Mouse (Mus musculus): ENCODE measurements around the gene Spata33. TPM values are rescaled to one million over a fixed set of nuclear protein-coding genes. Genes with fewer than 3 reads are reported as not detected.

The Spata33 gene
- 1.2 and 1.4 TPM in 2 replicates for total RNA-seq (2012; rRNA removed)

DNA sequence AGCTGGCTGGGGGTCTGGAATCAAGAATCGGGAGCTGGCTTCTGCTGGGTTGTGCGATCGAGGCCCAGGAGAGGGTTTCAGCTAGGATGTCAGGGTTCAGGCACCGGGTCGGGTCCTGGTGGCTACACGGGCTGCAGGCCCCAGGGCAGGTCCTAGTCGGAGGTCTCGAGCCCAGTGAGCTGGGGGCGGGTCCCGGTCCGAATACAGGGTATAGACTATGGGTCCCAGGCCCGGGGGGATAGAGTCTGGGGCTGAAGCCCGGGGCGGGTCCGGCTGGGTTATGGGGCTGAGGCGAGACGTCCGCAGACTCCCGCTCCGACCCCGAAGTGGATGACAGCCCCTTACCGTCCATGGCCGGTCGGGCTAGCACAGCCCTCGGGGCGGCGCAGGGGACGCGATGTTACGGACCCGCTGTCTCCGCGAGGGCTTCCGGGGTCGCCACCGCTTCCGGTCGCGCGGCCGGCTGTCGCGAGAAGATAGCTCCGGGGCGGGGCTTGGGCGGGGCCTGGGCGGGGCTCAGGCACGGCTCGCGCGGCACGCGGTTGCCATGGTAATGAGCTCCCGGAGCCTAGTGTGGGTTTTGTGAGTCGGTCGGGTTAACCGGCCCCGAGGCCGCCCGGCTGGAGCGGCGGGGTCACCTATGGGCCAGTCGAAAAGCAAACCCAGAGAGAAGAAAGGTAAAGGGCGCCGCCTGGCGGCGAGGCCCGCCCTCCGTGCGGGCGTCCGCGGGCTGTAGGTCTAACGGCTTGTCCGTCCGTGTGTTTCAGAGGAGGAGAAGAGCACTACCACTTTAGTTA, at the start of gene Spata33, which contains the start of gene Chmp1a:
Spata33 (plus strand) TSS at position 512 of the 797 bp plus-strand sequence.
Chmp1a (minus strand) TSS at position 443 of the 797 bp plus-strand sequence.
- TF ChIP-seq CHD2 (IDR thresholded peaks at IDR 0.05; ENCODE audit: low read depth, low read length) (peak; percentile 93), MAFK (IDR thresholded peaks at IDR 0.05; ENCODE audit: insufficient read depth, low read depth, low read length) (no peak), ZNF384 (IDR thresholded peaks at IDR 0.05; ENCODE audit: low read depth, low read length) (no peak), HCFC1 (IDR thresholded peaks at IDR 0.05; ENCODE audit: borderline replicate concordance, insufficient read depth, low read length) (peak; percentile 15; the same call in 1 of the 2 replicates), ZC3H11A (IDR thresholded peaks at IDR 0.05; ENCODE audit: borderline replicate concordance, low read depth, low read length) (no peak)
- Histone ChIP-seq H3K4me3 (ENCODE audit: insufficient read depth in 1 of 2, low read depth in 1 of 2, low read length in 2 of 2, poor library complexity in 1 of 2, severe bottlenecking in 1 of 2) (peak within 1 kb of the TSS; percentile 83 to 95), H3K9ac (ENCODE audit: insufficient read depth, low read depth, low read length, poor library complexity, severe bottlenecking) (peak within 1 kb of the TSS; percentile 96), H3K4me1 (ENCODE audit: control insufficient read depth in 2 of 2, insufficient read depth in 2 of 2, low read length in 2 of 2, poor library complexity in 1 of 2) (peaks cover 2 to 3% of the 10 kb centered on the region in 2 experiments; a peak in 2 of 4 replicates), H3K36me3 (ENCODE audit: control insufficient read depth, insufficient read depth, low read length, poor library complexity, severe bottlenecking) (peaks cover 22% of the 10 kb centered on the region), H3K9me3 (ENCODE audit: control insufficient read depth, insufficient read depth, low read depth, low read length) (no peaks in the 10 kb centered on the region), H3K27ac (ENCODE audit: insufficient read depth, low read depth, low read length, poor library complexity, severe bottlenecking) (peak within 1 kb of the TSS; percentile 24; the same call in 1 of the 2 replicates)
- in situ Hi-C loops (cut with MboI; ENCODE audit: low sequenced_read_pairs in 2 of 2, unreplicated experiment in 2 of 2): no loop called here
- peak; percentile 91 for DNase-seq (ENCODE audit: low read depth, low spot score)

DNA sequence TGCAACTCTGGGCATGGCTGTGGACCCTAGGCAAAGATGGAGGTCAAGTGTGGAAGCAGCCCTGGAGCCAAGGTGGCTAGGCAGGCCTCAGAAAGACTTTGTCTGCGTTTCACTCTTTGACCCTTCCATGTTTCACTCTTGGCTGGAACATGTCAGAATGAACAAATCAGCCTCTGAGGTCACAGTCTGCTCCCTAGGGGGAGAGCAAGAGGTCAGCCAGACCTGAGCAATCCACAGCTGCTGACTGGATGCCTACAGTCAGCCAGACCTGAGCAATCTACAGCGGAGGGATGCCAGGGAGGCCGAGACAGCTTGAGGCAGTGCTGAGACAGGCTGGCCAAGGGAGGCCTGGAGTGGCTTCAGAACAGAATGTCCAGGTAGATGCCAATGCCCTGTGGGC, 31.2 kb upstream of the Spata33 start:
- H3K4me1 ChIP-seq (ENCODE audit: control insufficient read depth in 2 of 2, insufficient read depth in 2 of 2, low read length in 2 of 2, poor library complexity in 1 of 2): no peaks in the 10 kb centered on the region
- no peak overlapping the region for H3K27ac ChIP-seq (ENCODE audit: insufficient read depth, low read depth, low read length, poor library complexity, severe bottlenecking)
- no peak for DNase-seq (ENCODE audit: low read depth, low spot score)
- peaks cover 6% of the 10 kb centered on the region; the same call in 1 of the 2 replicates for H3K9me3 ChIP-seq (ENCODE audit: control insufficient read depth, insufficient read depth, low read depth, low read length)
- H3K9ac ChIP-seq (ENCODE audit: insufficient read depth, low read depth, low read length, poor library complexity, severe bottlenecking): no peak overlapping the region
- H3K36me3 ChIP-seq (ENCODE audit: control insufficient read depth, insufficient read depth, low read length, poor library complexity, severe bottlenecking): no peaks in the 10 kb centered on the region
- H3K4me3 ChIP-seq (ENCODE audit: insufficient read depth in 1 of 2, low read depth in 1 of 2, low read length in 2 of 2, poor library complexity in 1 of 2, severe bottlenecking in 1 of 2): no peak overlapping the region
- in situ Hi-C loops (cut with MboI; ENCODE audit: low sequenced_read_pairs in 2 of 2, unreplicated experiment in 2 of 2): no loop called here
- TF ChIP-seq ZNF384 (IDR thresholded peaks at IDR 0.05; ENCODE audit: low read depth, low read length): no peak
- TF ChIP-seq ZC3H11A (IDR thresholded peaks at IDR 0.05; ENCODE audit: borderline replicate concordance, low read depth, low read length): no peak
- TF ChIP-seq CHD2 (IDR thresholded peaks at IDR 0.05; ENCODE audit: low read depth, low read length): no peak
- no peak for TF ChIP-seq HCFC1 (IDR thresholded peaks at IDR 0.05; ENCODE audit: borderline replicate concordance, insufficient read depth, low read length)
- no peak for TF ChIP-seq MAFK (IDR thresholded peaks at IDR 0.05; ENCODE audit: insufficient read depth, low read depth, low read length)

DNA sequence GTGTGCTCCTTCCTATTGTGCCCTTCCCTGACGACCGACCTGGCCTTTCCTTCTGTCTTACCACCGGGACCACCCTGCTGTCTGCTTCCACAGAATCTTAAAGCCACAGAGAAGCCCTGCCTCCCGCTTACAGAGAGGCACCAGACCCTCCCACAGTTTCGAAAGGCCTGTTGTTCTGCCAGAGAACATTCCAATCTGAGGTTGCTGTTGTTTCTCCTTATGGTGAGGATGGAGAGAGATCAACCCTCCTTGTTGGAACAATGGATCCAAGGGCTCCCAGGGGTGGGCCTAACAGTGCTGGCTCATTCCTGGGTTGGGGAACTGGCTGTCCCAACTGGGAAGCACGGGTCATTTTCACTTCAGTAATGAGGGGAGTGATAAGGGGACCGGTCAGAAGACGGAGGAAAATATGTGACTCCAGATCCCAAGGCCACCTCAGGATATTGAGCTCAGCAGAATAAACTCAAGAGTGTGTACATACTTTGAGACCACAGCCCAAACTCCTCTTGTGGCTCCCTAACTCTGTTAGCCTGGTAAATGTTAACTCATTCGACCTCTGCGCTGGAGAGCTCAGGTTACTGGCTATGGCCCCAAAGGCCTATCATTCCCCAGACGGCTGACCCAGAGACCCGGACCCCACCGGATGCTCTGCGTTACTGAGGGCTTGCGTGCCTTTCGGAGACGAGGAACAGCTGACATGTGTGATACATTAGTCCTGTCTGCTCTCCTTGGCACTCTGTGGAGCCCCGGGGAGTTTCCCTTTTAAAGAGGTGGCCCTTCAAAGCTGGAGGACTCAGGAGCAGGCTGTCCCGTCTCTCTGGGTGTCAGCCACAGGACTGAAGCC, 26.8 kb upstream of the Spata33 start, which contains the start of gene Dpep1:
Dpep1 (plus strand) TSS at position 677 of the 844 bp plus-strand sequence.
- H3K9ac ChIP-seq (ENCODE audit: insufficient read depth, low read depth, low read length, poor library complexity, severe bottlenecking): no peak within 1 kb of the TSS
- no peak within 1 kb of the TSS for H3K4me3 ChIP-seq (ENCODE audit: insufficient read depth in 1 of 2, low read depth in 1 of 2, low read length in 2 of 2, poor library complexity in 1 of 2, severe bottlenecking in 1 of 2)
- TF ChIP-seq HCFC1 (IDR thresholded peaks at IDR 0.05; ENCODE audit: borderline replicate concordance, insufficient read depth, low read length): no peak
- no peak for TF ChIP-seq ZC3H11A (IDR thresholded peaks at IDR 0.05; ENCODE audit: borderline replicate concordance, low read depth, low read length)
- TF ChIP-seq CHD2 (IDR thresholded peaks at IDR 0.05; ENCODE audit: low read depth, low read length): no peak
- no peak for TF ChIP-seq MAFK (IDR thresholded peaks at IDR 0.05; ENCODE audit: insufficient read depth, low read depth, low read length)
- TF ChIP-seq ZNF384 (IDR thresholded peaks at IDR 0.05; ENCODE audit: low read depth, low read length): no peak
- peaks cover 0 to 8% of the 10 kb centered on the region in 2 experiments; a peak in 2 of 4 replicates for H3K4me1 ChIP-seq (ENCODE audit: control insufficient read depth in 2 of 2, insufficient read depth in 2 of 2, low read length in 2 of 2, poor library complexity in 1 of 2)
- no peaks in the 10 kb centered on the region for H3K36me3 ChIP-seq (ENCODE audit: control insufficient read depth, insufficient read depth, low read length, poor library complexity, severe bottlenecking)
- H3K27ac ChIP-seq (ENCODE audit: insufficient read depth, low read depth, low read length, poor library complexity, severe bottlenecking): no peak within 1 kb of the TSS
- in situ Hi-C loops (cut with MboI; ENCODE audit: low sequenced_read_pairs in 2 of 2, unreplicated experiment in 2 of 2): no loop called here
- no peaks in the 10 kb centered on the region for H3K9me3 ChIP-seq (ENCODE audit: control insufficient read depth, insufficient read depth, low read depth, low read length)
- DNase-seq (ENCODE audit: low read depth, low spot score): no peak

DNA sequence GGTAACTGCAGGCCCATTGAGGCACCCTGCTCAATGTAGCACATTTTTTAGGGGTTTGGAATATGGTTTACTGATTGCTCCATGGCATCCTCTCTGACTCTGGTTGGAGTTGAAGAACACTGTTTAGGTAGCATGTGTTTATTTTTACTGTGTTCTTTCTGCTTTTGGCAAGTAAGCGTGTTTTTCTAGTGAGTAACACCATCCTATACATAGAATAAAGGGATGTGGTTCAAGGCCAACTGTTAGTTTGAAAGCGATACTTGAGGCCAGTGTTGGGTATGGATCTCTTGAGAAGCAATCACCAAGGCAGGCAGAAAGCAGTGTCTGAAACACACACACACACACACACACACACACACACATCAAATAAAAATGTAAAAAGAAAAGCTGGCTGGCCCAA, 24.6 kb upstream of the Spata33 start:
- Histone ChIP-seq H3K4me3 (ENCODE audit: insufficient read depth in 1 of 2, low read depth in 1 of 2, low read length in 2 of 2, poor library complexity in 1 of 2, severe bottlenecking in 1 of 2) (no peak overlapping the region), H3K36me3 (ENCODE audit: control insufficient read depth, insufficient read depth, low read length, poor library complexity, severe bottlenecking) (no peaks in the 10 kb centered on the region), H3K4me1 (ENCODE audit: control insufficient read depth in 2 of 2, insufficient read depth in 2 of 2, low read length in 2 of 2, poor library complexity in 1 of 2) (peaks cover 3 to 12% of the 10 kb centered on the region in 2 experiments; a peak in 3 of 4 replicates), H3K9me3 (ENCODE audit: control insufficient read depth, insufficient read depth, low read depth, low read length) (no peaks in the 10 kb centered on the region), H3K9ac (ENCODE audit: insufficient read depth, low read depth, low read length, poor library complexity, severe bottlenecking) (no peak overlapping the region), H3K27ac (ENCODE audit: insufficient read depth, low read depth, low read length, poor library complexity, severe bottlenecking) (no peak overlapping the region)
- DNase-seq (ENCODE audit: low read depth, low spot score): no peak
- TF ChIP-seq MAFK (IDR thresholded peaks at IDR 0.05; ENCODE audit: insufficient read depth, low read depth, low read length) (no peak), ZNF384 (IDR thresholded peaks at IDR 0.05; ENCODE audit: low read depth, low read length) (no peak), ZC3H11A (IDR thresholded peaks at IDR 0.05; ENCODE audit: borderline replicate concordance, low read depth, low read length) (no peak), CHD2 (IDR thresholded peaks at IDR 0.05; ENCODE audit: low read depth, low read length) (no peak), HCFC1 (IDR thresholded peaks at IDR 0.05; ENCODE audit: borderline replicate concordance, insufficient read depth, low read length) (no peak)
- in situ Hi-C loops (cut with MboI; ENCODE audit: low sequenced_read_pairs in 2 of 2, unreplicated experiment in 2 of 2): no loop called here

Measured in ES-E14 (cell line).